Mouse (Mus musculus) adrenal gland, adult 8-10 months (tissue): ENCODE measurements around the gene Mob3b. TPM values are rescaled to one million over a fixed set of nuclear protein-coding genes. Genes with fewer than 3 reads are reported as not detected.

Experiments used
- DNase-seq: peaks from one replicate; pipeline ENCODE4 v3.0.0; 2022
- total RNA-seq, 4 experiments: library from RNA; stranded (reverse); gene quantifications; 2 replicates each; pipeline ENCODE4 v1.2.4; 2022

Gene Mob3b
- total RNA-seq, 4 experiments from 2014 or later: 28.5 to 53.9 (median 39.7) TPM

DNA sequence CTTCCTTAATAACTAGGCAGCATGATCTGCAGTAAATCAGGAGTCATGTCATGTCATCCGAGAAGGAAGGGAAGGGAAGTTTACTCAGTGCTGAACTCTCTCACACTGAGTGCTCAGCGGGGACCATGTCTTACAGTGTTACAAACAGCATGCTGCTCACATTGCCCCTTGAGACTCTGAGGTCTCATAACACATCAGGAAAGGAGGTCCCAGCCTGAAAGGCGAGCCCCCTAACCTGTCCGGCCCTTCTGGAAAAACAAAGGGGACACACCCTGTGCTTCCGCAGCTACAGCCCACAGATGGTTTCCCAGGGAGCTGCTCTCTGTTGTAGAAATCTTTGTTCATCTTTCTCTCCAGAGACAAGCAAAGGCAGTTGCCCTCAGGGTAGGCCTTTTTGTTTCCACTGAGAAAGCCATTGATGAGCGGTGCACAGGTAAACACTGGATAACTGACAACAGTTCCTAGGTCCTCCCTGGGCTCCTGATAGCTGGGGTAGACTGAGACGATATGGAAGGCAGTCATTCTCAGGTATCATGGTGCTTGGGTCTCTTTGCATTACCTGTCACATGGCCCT, 94.1 kb downstream of the Mob3b start:
- no peak for DNase-seq

GRCm38 (mm10) chr4:35060964-35061363, 96.3 kb downstream of the Mob3b start:
- no peak for DNase-seq

- no peak for DNase-seq
These were observed 96.9 kb downstream of the Mob3b start for GRCm38 (mm10) chr4:35060401-35060800.

DNA sequence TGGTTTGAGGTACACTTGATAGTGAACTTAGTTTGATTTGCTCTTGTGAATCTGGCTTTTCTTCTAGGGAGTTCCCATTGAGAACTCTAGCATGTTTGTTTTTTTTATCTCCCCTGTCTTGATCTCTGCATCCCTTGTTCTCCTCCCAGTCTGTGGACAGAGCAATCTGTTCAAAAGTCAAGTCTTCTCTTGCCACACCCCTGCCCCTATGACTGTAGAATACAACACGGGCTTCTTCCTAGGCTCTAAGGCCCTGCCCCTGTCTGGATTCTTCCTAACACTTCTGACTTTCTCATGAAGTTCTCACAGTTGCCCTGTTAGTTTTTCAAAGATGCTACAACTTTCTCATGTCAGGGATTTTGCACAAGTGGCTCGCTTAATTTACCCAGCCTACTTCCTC, 102.9 kb downstream of the Mob3b start:
- no peak for DNase-seq

GRCm38 (mm10) chr4:35052174-35052942, 104.9 kb downstream of the Mob3b start:
- no peak for DNase-seq

DNA sequence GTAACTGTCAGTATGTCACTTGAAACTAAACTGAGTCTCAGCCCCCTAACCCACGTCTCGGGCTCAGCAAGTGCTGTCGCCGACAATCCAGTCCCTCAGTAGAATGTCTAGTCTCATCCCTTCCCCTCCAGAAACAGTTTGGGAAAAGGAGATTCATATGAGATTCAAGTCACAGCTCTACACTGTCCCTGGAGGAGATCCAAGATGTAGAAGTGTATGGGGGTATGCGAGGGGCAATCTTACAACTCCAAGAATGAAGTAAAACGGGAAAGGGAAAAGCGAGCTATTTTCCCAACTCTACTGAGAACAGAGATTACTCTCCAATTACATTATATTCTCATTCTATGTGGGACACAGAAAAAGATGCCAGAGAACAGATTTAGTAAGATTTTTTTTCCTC, 106.1 kb downstream of the Mob3b start:
- DNase-seq: no peak

DNA sequence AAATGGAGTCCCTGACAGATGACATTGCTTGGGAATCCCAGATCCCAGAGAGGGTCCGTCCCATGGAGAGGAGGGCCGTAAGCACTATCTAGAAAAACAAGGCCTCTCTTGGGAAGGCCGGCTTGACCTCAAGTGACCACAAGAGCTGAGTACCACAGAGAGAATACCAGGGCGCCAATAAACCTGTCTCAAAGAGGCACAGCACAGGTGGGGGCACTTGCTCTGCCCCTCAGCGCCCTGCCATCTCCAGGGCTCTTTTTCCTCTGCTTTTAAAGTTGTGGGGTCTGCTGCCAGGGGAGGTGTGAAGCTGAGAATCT, 107.6 kb downstream of the Mob3b start:
- DNase-seq: no peak

- no peak for DNase-seq
These were observed 108.1 kb downstream of the Mob3b start for GRCm38 (mm10) chr4:35049036-35049741.

- DNase-seq: no peak
These were observed 116.4 kb downstream of the Mob3b start for GRCm38 (mm10) chr4:35040896-35041295.

DNA sequence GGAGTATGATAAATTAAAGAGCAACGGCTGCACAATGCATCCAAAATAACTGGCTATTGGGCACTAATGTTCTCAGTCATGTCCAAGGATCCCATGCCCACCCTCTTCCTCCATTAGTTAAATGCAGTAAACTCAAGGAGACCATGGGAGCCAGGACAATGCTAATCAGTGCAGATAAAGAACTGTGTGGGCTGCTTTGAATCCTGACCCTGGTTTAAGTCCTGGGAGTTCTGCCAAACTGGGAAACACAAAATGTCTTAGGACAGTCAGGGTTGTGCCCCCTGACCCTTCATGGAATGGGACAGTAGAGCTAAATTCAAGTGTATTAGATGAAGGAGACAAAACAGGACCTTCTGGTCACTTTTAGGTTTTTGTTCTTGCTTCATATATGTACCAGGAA, 117.0 kb downstream of the Mob3b start:
- DNase-seq: no peak

GRCm38 (mm10) chr4:35037824-35038223, 119.5 kb downstream of the Mob3b start:
- no peak for DNase-seq

GRCm38 (mm10) chr4:35034504-35035290, 122.6 kb downstream of the Mob3b start:
- no peak for DNase-seq

GRCm38 (mm10) chr4:35032758-35033157, 124.5 kb downstream of the Mob3b start:
- no peak for DNase-seq

- DNase-seq: no peak
These were observed 125.7 kb downstream of the Mob3b start for GRCm38 (mm10) chr4:35031623-35032022.

DNA sequence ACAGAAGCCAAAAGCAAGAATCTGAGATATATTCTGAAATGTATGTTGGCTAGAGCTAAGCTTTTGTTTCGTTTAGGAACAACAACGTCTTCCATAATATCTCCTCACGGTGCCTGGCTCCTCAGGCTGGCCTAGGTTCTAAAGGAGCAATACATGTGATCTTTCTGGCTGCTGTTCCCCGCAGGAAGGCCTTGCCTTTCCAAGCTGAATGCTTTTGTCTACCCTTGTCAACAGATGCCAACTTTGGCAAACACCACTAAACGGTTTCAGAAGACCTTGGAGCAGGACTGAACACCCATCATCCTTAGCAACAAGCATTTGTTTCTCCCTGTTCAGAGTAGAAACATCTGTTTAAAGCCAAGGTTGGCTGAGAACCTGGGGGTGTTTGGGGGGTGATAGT, 126.1 kb downstream of the Mob3b start:
- DNase-seq: peak; percentile 42

- no peak for DNase-seq
These were observed 138.9 kb downstream of the Mob3b start for GRCm38 (mm10) chr4:35018416-35018815.

DNA sequence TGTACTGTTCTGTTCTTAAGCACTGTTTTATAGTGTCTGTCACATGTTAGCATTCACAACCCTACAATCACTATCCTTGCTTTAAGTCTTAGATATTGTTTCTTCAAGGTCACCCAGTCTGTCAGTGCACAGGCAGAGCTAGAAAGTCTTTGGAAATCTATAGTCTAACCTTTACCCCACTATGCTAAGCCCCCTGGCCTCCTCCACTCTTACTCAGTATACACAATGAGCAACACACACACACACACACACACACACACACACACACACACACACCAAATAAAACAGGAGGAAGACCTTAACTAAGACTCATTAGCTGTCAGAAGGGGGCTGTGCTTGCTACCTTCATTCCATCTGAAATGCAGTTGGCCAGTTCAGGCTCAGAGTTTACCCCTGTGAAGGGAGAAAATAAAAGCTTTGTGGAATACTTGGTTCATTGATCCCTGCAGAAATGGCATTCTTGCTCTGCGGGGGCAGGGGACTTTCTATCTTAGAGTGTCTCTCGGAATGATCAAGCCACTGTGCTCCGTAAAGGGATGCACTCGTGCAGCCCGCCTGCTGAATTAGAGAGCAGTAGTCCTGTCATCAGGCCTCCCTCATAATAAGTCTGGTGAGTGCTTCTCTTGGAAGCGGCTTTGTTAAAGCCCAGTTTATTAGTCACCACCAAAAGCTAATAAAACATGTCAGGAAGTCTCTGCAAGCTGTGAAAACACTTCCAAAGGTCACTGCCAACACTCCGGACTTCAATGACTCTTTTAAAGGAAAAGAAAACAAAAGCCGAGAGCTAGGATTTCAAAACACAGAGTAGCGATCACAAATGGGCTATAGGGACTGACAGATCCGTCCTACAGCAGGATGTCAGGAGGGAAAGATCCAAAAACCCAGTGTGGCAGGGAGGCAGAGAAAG, 144.6 kb downstream of the Mob3b start:
- DNase-seq: peak; percentile 42

GRCm38 (mm10) chr4:35006541-35007260, 150.6 kb downstream of the Mob3b start:
- no peak for DNase-seq

- DNase-seq: no peak
These were observed 151.2 kb downstream of the Mob3b start for GRCm38 (mm10) chr4:35006056-35006455.

- peak; percentile 52 for DNase-seq
These were observed 152.1 kb downstream of the Mob3b start for GRCm38 (mm10) chr4:35005068-35005769.

DNA sequence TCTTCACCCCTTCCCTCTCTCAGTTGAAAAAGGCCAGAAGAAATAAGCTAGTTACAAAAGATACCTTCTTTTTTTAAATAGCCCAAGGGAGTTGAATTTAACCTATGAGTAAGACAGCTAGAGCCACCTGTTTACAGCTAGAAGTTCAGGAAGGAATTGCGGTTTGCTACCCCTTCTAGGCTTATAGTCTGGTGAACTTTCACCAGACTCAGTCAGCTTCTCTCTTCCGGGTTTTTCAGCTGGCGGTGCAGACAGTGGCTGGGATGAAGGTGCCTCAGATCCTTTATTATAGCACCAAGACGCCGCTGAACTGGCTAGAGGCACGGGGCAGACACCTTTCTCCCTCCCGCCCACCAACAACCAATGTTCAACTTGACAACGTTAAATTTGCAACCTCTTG, 152.8 kb downstream of the Mob3b start:
- no peak for DNase-seq
